Mouse (Mus musculus) bone marrow macrophage, adult 2 months (primary cell): Measurements from ENCODE around the gene Olfr644.

ENCODE experiments used
- CTCF ChIP-seq: IDR thresholded peaks from 2 replicates; pipeline ENCODE4 v1.5.1; 2012; ENCODE audit warnings: low read depth, mild to moderate bottlenecking, low read length, moderate library complexity
- POLR2A ChIP-seq: IDR thresholded peaks from 2 replicates; pipeline ENCODE4 v1.6.1; 2012; ENCODE audit warnings: mild to moderate bottlenecking, low read depth, low read length, borderline replicate concordance

- TF ChIP-seq CTCF = no peak
- TF ChIP-seq POLR2A = no peak
Observed at GRCm38 (mm10) chr7:104071769-104072168, at the start of gene Olfr644.
